Mouse (Mus musculus) testis, postnatal 14 days (tissue): ENCODE measurements around the gene Pnkd.
A peak's percentile ranks its signal among the peaks of the same experiment; 100 is the strongest.
"Not testable (repeated sequence)": the region's sequence is repeated elsewhere in the genome, so short reads cannot be mapped to it uniquely, and the experiment has no call there.

Experiments
- DNase-seq: peaks from one replicate; pipeline ENCODE4 v3.0.0; 2021; ENCODE audit warnings: low spot score

Gene Pnkd

GRCm38 (mm10) chr1:74278988-74279387 is 5.7 kb upstream of the Pnkd start:
- no peak for DNase-seq

- DNase-seq = no peak
Measured at GRCm38 (mm10) chr1:74280591-74281325, 4.0 kb upstream of the Pnkd start.

GRCm38 (mm10) chr1:74281372-74281771 is 3.4 kb upstream of the Pnkd start:
- DNase-seq = no peak

- DNase-seq = no peak
Measured at GRCm38 (mm10) chr1:74281886-74282285, 2.8 kb upstream of the Pnkd start.

GRCm38 (mm10) chr1:74282896-74283625 is 1.7 kb upstream of the Pnkd start:
- DNase-seq = no peak

GRCm38 (mm10) chr1:74283686-74284463 is 855 bp upstream of the Pnkd start:
- peak; percentile 80 for DNase-seq

- no peak for DNase-seq
Measured at GRCm38 (mm10) chr1:74285212-74286010, 681 bp downstream of the Pnkd start.

- DNase-seq = not testable (repeated sequence)
Measured at GRCm38 (mm10) chr1:74286869-74287607, 2.3 kb downstream of the Pnkd start.

GRCm38 (mm10) chr1:74288327-74288726 is 3.6 kb downstream of the Pnkd start:
- no peak for DNase-seq

GRCm38 (mm10) chr1:74289248-74289647 is 4.5 kb downstream of the Pnkd start:
- DNase-seq = no peak

- no peak for DNase-seq
Measured at GRCm38 (mm10) chr1:74289740-74290139, 5.0 kb downstream of the Pnkd start.

GRCm38 (mm10) chr1:74290141-74290540 is 5.4 kb downstream of the Pnkd start:
- no peak for DNase-seq

GRCm38 (mm10) chr1:74292331-74293020 is 7.7 kb downstream of the Pnkd start:
- no peak for DNase-seq

- DNase-seq = no peak
Measured at GRCm38 (mm10) chr1:74293306-74293960, 8.7 kb downstream of the Pnkd start.

GRCm38 (mm10) chr1:74294090-74294643 is 9.4 kb downstream of the Pnkd start:
- no peak for DNase-seq

- DNase-seq = no peak
Measured at GRCm38 (mm10) chr1:74294733-74295455, 10.2 kb downstream of the Pnkd start.

- DNase-seq = peak; percentile 87
Measured at GRCm38 (mm10) chr1:74295456-74296171, 10.9 kb downstream of the Pnkd start.

GRCm38 (mm10) chr1:74296477-74296876 is 11.7 kb downstream of the Pnkd start:
- no peak for DNase-seq
